Mouse (Mus musculus) midbrain, embryonic 16.5 days (tissue): ENCODE data around the gene Gm12216. TPM values are rescaled to one million over a fixed set of nuclear protein-coding genes. Genes with fewer than 3 reads are reported as not detected.

ENCODE experiments used
- ATAC-seq: fragments of 200-750 bp; cut with Nextera tagmentation; 2 replicates; pipeline ENCODE4 v1.8.0; 2017; ENCODE audit warnings: moderate TSS enrichment
- H3K27ac ChIP-seq: fragments of 300-500 bp; sonication (generic); 2 replicates; pipeline ENCODE4 v1.5.1; 2014; ENCODE audit warnings: mild to moderate bottlenecking, low read length, mixed read lengths
- H3K27me3 ChIP-seq: fragments of 300-500 bp; sonication (generic); 2 replicates; pipeline ENCODE4 v1.6.1; 2014; ENCODE audit warnings: low read depth, low read length, mixed read lengths; ENCODE audit not compliant: control insufficient read depth, insufficient read depth
- H3K36me3 ChIP-seq: fragments of 300-500 bp; sonication (generic); 2 replicates; pipeline ENCODE4 v1.6.1; 2014; ENCODE audit warnings: mild to moderate bottlenecking, low read length, moderate library complexity, mixed read lengths; ENCODE audit not compliant: control insufficient read depth, insufficient read depth
- H3K4me1 ChIP-seq: fragments of 300-500 bp; sonication (generic); 2 replicates; pipeline ENCODE4 v1.6.1; 2014; ENCODE audit warnings: mild to moderate bottlenecking, low read length, mixed read lengths; ENCODE audit not compliant: control insufficient read depth, insufficient read depth
- H3K4me2 ChIP-seq: fragments of 300-500 bp; sonication (generic); 2 replicates; pipeline ENCODE4 v1.6.1; 2014; ENCODE audit warnings: mild to moderate bottlenecking, low read length, mixed read lengths
- H3K4me3 ChIP-seq: fragments of 300-500 bp; sonication (generic); 2 replicates; pipeline ENCODE4 v1.5.1; 2014; ENCODE audit warnings: low read depth, mild to moderate bottlenecking, low read length, moderate library complexity, mixed read lengths
- H3K9ac ChIP-seq: fragments of 300-500 bp; sonication (generic); 2 replicates; pipeline ENCODE4 v1.6.1; 2014; ENCODE audit warnings: low read depth, low read length, mixed read lengths
- H3K9me3 ChIP-seq: fragments of 300-500 bp; sonication (generic); replicated peaks from 2 replicates; pipeline ENCODE4 v1.6.1; 2014; ENCODE audit warnings: mild to moderate bottlenecking, low read length, mixed read lengths; ENCODE audit not compliant: control insufficient read depth, poor library complexity, severe bottlenecking
- WGBS: fragments of 180-500 bp; shearing (Covaris S2); extraction: QIAGEN DNeasy Blood & Tissue Kit; methylation state at CpG from one replicate; pipeline ENCODE4 v1.1.7; 2014; 5-methylcytosine and 5-hydroxymethylcytosine counted together
- polyA plus RNA-seq: library from polyadenylated mRNA; unstranded; fragments of >200 nt; fragmentation: Nextera tagmentation; extraction: Ambion mirVana; gene quantifications from 2 replicates; pipeline ENCODE4 v1.2.1, GENCODE M21; 2015

Gene Gm12216
- polyA plus RNA-seq, 1 experiment from 2014 or later: 0.31 TPM

DNA sequence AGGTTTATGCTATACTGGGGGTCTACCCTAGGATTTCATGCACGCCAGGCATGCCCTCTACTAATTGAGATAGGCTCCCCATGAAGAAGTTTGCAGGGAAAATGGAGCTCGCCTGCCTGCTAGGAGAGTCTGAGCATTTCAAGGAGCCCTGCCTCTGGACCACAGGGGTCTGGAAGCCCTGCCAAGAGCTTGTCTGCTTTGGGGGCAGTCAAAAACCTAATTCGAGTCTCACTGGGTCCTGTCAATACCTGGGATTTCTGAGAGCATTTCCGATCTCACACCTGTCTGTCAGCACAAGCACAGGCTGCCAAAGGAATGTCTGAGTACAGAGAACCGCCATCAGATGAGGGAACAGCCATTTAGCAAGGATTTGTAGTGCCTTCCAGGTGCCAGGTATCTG lies 94.5 kb downstream of the Gm12216 start:
- Histone ChIP-seq H3K4me3 (no peak overlapping the region), H3K4me1 (peaks cover 14% of the 10 kb centered on the region), H3K27ac (no peak overlapping the region), H3K27me3 (peaks cover 31% of the 10 kb centered on the region), H3K4me2 (no peak overlapping the region), H3K9me3 (no peaks in the 10 kb centered on the region), H3K36me3 (no peaks in the 10 kb centered on the region), H3K9ac (no peak overlapping the region)
- WGBS: 38% methylated on average over 5 of the region's 5 CpGs
- ATAC-seq: no peak

DNA sequence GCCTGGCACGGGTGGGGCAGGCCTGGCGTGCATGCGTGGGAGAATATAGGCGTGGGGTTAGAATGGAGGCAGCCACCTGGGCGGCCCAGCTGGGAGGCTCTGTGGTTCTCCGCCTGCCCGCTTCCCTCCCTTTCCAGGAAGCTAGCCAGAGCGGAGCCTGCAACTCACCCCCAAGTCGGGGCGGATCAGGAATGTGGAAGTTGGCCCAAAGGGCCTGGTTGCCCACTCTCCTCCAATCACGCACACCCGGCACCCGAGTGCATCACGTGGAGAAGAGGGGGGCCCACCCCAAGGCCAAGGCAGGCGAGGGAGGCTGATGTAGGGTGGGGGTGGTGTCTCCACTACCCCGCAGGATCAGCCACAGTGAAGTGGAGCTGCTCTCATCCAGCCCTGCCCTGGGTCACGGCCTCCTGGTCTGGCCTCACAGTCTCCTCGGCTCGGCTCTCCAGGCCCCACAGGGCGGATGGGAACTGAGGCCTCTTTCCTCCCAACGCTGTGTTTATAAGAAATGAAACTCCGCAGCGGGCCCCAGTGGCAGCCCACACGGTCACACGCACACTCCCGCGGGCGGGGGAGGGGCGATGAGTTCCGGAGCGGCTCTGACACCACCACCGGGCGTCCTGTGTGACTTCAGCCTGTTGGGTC lies 95.4 kb downstream of the Gm12216 start:
- WGBS: 4% methylated on average over 32 of the region's 33 CpGs
- Histone ChIP-seq H3K27me3 (peaks cover 33% of the 10 kb centered on the region), H3K9ac (peak overlapping the region; percentile 57), H3K4me1 (peaks cover 15% of the 10 kb centered on the region), H3K9me3 (no peaks in the 10 kb centered on the region), H3K4me3 (peak overlapping the region; percentile 28), H3K27ac (no peak overlapping the region), H3K4me2 (peak overlapping the region; percentile 64), H3K36me3 (no peaks in the 10 kb centered on the region)
- ATAC-seq: peak; percentile 78

GRCm38 (mm10) chr11:53762827-53763495 lies 96.1 kb downstream of the Gm12216 start:
- Histone ChIP-seq H3K9ac (peak overlapping the region; percentile 57; the same call in 1 of the 2 replicates), H3K36me3 (no peaks in the 10 kb centered on the region), H3K27me3 (peaks cover 32% of the 10 kb centered on the region), H3K4me2 (peak overlapping the region; percentile 64), H3K27ac (no peak overlapping the region), H3K4me1 (peaks cover 15% of the 10 kb centered on the region), H3K4me3 (peak overlapping the region; percentile 28), H3K9me3 (no peaks in the 10 kb centered on the region)
- ATAC-seq: peak; percentile 30; the same call in 1 of the 2 replicates
- 11% methylated on average over 23 of the region's 23 CpGs for WGBS

DNA sequence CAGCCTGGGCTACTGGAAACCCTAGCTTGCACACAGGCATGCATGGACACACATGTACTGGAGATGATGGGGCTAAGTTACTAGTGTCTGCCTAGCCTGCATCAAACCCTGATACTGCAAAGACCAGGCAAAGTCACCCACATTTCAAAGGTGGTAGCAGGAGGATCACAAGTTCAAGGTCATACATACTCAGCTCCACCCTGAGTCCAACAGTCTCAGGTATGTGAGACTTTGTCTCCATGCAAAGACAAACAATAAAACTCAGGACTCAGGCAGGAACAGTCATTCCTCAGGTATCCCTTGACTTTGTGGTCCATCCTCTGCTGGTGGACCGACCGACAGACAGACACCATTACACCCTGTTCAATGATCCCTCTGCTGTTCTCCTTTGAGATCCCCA lies 96.6 kb downstream of the Gm12216 start:
- WGBS: 74% methylated on average over 2 of the region's 2 CpGs
- no peak overlapping the region for H3K9ac ChIP-seq
- no peaks in the 10 kb centered on the region for H3K36me3 ChIP-seq
- no peaks in the 10 kb centered on the region for H3K9me3 ChIP-seq
- peaks cover 15% of the 10 kb centered on the region for H3K4me1 ChIP-seq
- ATAC-seq: no peak
- H3K4me3 ChIP-seq: no peak overlapping the region
- peaks cover 32% of the 10 kb centered on the region for H3K27me3 ChIP-seq
- H3K27ac ChIP-seq: no peak overlapping the region
- H3K4me2 ChIP-seq: peak overlapping the region; percentile 64; the same call in 1 of the 2 replicates

- H3K4me1 ChIP-seq: peaks cover 15% of the 10 kb centered on the region
- no peaks in the 10 kb centered on the region for H3K9me3 ChIP-seq
- WGBS: 64% methylated on average over 2 of the region's 2 CpGs
- ATAC-seq: no peak
- H3K4me3 ChIP-seq: no peak overlapping the region
- no peak overlapping the region for H3K4me2 ChIP-seq
- no peak overlapping the region for H3K9ac ChIP-seq
- H3K36me3 ChIP-seq: no peaks in the 10 kb centered on the region
- no peak overlapping the region for H3K27ac ChIP-seq
- H3K27me3 ChIP-seq: peaks cover 32% of the 10 kb centered on the region
These were observed 97.2 kb downstream of the Gm12216 start for GRCm38 (mm10) chr11:53761822-53762221.

- H3K4me2 ChIP-seq: no peak overlapping the region
- no peak overlapping the region for H3K27ac ChIP-seq
- WGBS: 83% methylated on average over 5 of the region's 5 CpGs
- peaks cover 15% of the 10 kb centered on the region for H3K4me1 ChIP-seq
- H3K9me3 ChIP-seq: no peaks in the 10 kb centered on the region
- no peak overlapping the region for H3K9ac ChIP-seq
- ATAC-seq: no peak
- H3K36me3 ChIP-seq: no peaks in the 10 kb centered on the region
- H3K4me3 ChIP-seq: no peak overlapping the region
- H3K27me3 ChIP-seq: peaks cover 32% of the 10 kb centered on the region
These were observed 97.8 kb downstream of the Gm12216 start for GRCm38 (mm10) chr11:53761284-53761683.

DNA sequence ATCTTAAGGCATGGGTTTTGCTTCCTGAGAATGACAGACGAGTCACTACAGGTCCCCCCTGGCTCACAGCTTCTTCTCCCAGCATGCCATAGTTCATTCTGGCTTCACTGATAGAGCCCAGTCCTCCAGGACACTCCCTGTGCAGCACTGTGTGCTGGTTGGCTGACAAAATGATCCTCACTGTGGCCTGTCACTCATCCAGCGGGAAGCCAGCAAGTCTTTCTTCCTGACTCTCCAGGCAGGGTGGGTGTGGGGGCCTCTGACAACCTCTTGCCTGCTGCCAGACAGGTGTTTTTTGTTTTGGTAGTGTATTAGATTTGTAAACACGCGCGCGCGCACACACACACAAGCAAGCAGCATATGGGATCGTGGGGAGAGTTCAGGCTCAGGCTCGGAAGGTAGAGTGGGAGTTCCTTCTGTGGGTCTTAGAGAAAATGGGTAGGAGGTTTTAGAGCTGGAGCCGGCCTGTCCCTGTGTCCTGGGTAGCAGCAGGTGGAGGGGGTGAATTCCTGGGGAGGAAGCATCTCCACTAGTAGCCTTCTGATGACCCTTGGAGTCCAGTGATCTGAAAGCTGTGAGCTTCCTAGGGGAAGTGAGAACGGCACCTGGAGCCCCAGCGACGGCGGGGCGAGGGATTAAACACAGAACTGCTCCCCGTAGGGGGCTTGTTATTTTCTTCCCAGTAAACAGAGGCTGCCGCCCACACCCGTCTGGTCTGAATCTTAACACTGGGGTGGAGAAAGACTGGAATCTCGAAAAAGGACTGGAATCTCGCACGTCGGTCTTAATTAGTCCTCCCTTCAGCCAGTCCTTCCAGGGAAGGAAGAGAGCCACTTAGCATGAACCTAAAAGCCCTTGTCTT lies 99.3 kb downstream of the Gm12216 start:
- ATAC-seq: no peak
- Histone ChIP-seq H3K4me3 (no peak overlapping the region), H3K27me3 (peaks cover 32% of the 10 kb centered on the region), H3K9ac (no peak overlapping the region), H3K36me3 (no peaks in the 10 kb centered on the region), H3K27ac (no peak overlapping the region), H3K9me3 (no peaks in the 10 kb centered on the region), H3K4me1 (peaks cover 15% of the 10 kb centered on the region), H3K4me2 (no peak overlapping the region; the same call in 1 of the 2 replicates)
- 6% methylated on average over 22 of the region's 22 CpGs for WGBS

DNA sequence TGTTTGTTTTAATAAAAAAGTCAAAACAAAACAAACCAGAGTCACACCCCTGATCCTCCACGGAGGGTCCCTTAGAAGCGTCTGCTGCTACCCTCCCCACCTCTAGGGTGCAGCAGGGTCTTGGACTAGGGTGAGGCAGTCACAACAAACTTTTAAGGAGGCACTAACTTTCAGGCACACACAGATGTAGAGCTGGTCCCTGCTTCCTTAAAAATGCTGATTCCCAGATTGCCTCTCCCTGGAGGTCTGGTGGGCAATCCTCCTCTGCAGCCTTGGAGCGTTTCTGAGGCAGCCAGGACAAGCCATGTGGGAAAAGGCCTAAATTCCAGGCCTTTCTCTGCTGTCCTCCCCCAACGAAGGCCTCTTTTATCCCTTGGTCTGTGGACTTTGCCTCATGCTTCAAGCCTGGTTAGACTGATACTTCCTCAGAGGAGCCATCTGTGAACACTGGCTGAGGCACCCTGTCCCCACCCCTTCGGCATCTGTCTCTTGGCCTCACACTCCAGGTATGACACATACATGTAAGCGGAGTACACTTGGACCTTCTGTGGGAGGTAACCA lies 100.2 kb downstream of the Gm12216 start:
- ATAC-seq: no peak
- Histone ChIP-seq H3K9ac (no peak overlapping the region), H3K36me3 (no peaks in the 10 kb centered on the region), H3K4me1 (peaks cover 13% of the 10 kb centered on the region), H3K4me2 (no peak overlapping the region), H3K4me3 (no peak overlapping the region), H3K27me3 (peaks cover 32% of the 10 kb centered on the region), H3K27ac (no peak overlapping the region), H3K9me3 (no peaks in the 10 kb centered on the region)
- WGBS: 47% methylated on average over 6 of the region's 6 CpGs
